Mouse (Mus musculus): ENCODE data around the gene Map7.

DNA sequence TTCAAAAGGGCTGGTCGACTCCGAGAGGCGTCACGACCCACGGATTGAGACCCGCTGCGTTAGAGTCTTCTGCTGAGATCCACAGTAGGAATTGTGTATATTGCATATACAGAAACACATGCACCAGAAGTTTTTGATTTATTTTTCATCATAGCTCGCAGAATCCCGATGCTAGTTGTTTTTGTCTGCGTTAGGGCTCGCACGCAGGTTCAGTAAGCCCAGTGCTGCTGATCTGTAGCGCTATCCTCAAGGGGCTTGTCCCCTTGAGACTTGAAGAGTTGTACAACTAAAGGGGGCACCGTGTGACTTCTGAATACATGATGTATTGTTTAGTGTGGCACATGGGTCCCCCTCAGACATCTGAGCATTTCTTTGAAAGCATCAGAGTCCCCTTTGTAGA is 41.2 kb upstream of the Map7 start:
- no peak for TF ChIP-seq CTCF (IDR thresholded peaks at IDR 0.05; ENCODE audit: control insufficient read depth, insufficient read depth, insufficient replicate concordance, low read depth, low read length)
- TF ChIP-seq POLR2A (IDR thresholded peaks at IDR 0.05; ENCODE audit: control insufficient read depth, low read depth, low read length) = no peak
